Mouse (Mus musculus) neural tube, embryonic 15.5 days (tissue): ENCODE measurements around the gene Sfxn5. TPM values are rescaled to one million over a fixed set of nuclear protein-coding genes. Genes with fewer than 3 reads are reported as not detected.
A peak's percentile ranks its signal among the peaks of the same experiment; 100 is the strongest.

Source experiments
- ATAC-seq: fragments of 200-750 bp; cut with Nextera tagmentation; 2 replicates; pipeline ENCODE4 v1.8.0; 2017; ENCODE audit warnings: mild to moderate bottlenecking, moderate TSS enrichment, moderate library complexity; ENCODE audit not compliant: low FRiP score
- H3K27ac ChIP-seq: fragments of 300-500 bp; sonication (generic); replicated peaks from 2 replicates; pipeline ENCODE4 v1.5.1; 2015; ENCODE audit warnings: mild to moderate bottlenecking, inconsistent platforms
- H3K27me3 ChIP-seq: fragments of 300-500 bp; sonication (generic); replicated peaks from 2 replicates; pipeline ENCODE4 v1.6.1; 2015; ENCODE audit warnings: inconsistent platforms
- H3K36me3 ChIP-seq: fragments of 300-500 bp; sonication (generic); 2 replicates; pipeline ENCODE4 v1.6.1; 2015; ENCODE audit warnings: inconsistent platforms
- H3K4me1 ChIP-seq: fragments of 300-500 bp; sonication (generic); 2 replicates; pipeline ENCODE4 v1.6.1; 2015; ENCODE audit warnings: inconsistent platforms
- H3K4me2 ChIP-seq: fragments of 300-500 bp; sonication (generic); 2 replicates; pipeline ENCODE4 v1.6.1; 2015; ENCODE audit warnings: inconsistent platforms, mild to moderate bottlenecking, moderate library complexity
- H3K4me3 ChIP-seq: fragments of 300-500 bp; sonication (generic); replicated peaks from 2 replicates; pipeline ENCODE4 v1.5.1; 2015; ENCODE audit warnings: mild to moderate bottlenecking, inconsistent platforms
- H3K9ac ChIP-seq: fragments of 300-500 bp; sonication (generic); replicated peaks from 2 replicates; pipeline ENCODE4 v1.6.1; 2015; ENCODE audit warnings: mild to moderate bottlenecking, inconsistent platforms
- H3K9me3 ChIP-seq: fragments of 300-500 bp; sonication (generic); replicated peaks from 2 replicates; pipeline ENCODE4 v1.6.1; 2016; ENCODE audit warnings: inconsistent platforms
- WGBS: fragments of 180-500 bp; shearing (Covaris S2); methylation state at CpG from one replicate; pipeline ENCODE4 v1.1.7; 2015; ENCODE audit warnings: mixed read lengths; 5-methylcytosine and 5-hydroxymethylcytosine counted together
- polyA plus RNA-seq: library from polyadenylated mRNA; unstranded; fragments of >200 nt; fragmentation: Nextera tagmentation; extraction: Ambion mirVana; gene quantifications from 2 replicates; pipeline ENCODE4 v1.2.1, GENCODE M21; 2015

The Sfxn5 gene
- polyA plus RNA-seq, 1 experiment from 2014 or later, result 39.3 TPM

GRCm38 (mm10) chr6:85373066-85373860 lies 40.0 kb upstream of the Sfxn5 start:
- peak overlapping the region; percentile 68 for H3K4me2 ChIP-seq
- peak overlapping the region; percentile 77 for H3K4me3 ChIP-seq
- H3K27me3 ChIP-seq, result no peaks in the 10 kb centered on the region
- no peak overlapping the region for H3K27ac ChIP-seq
- peak overlapping the region; percentile 88 for H3K9ac ChIP-seq
- peaks cover 62% of the 10 kb centered on the region for H3K4me1 ChIP-seq
- 0 out of 2 replicates have a peak, but pooled peaks cover 2% of the 10 kb centered on the region for H3K36me3 ChIP-seq
- no peaks in the 10 kb centered on the region for H3K9me3 ChIP-seq
- no peak for ATAC-seq
- 86% methylated on average over 10 of the region's 10 CpGs for WGBS

- Histone ChIP-seq H3K4me1 (peaks cover 63% of the 10 kb centered on the region), H3K9ac (peak overlapping the region; percentile 28; the same call in 1 of the 2 replicates), H3K4me3 (peak overlapping the region; percentile 77), H3K36me3 (0 out of 2 replicates have a peak, but pooled peaks cover 2% of the 10 kb centered on the region), H3K4me2 (peak overlapping the region; percentile 68), H3K27me3 (no peaks in the 10 kb centered on the region), H3K9me3 (no peaks in the 10 kb centered on the region), H3K27ac (no peak overlapping the region)
- ATAC-seq, result no peak
- WGBS, result 84% methylated on average over 2 of the region's 2 CpGs
Measured at GRCm38 (mm10) chr6:85372496-85372895, 39.3 kb upstream of the Sfxn5 start.

GRCm38 (mm10) chr6:85371859-85372405 lies 38.7 kb upstream of the Sfxn5 start:
- Histone ChIP-seq H3K9me3 (no peaks in the 10 kb centered on the region), H3K27me3 (no peaks in the 10 kb centered on the region), H3K36me3 (0 out of 2 replicates have a peak, but pooled peaks cover 2% of the 10 kb centered on the region), H3K27ac (no peak overlapping the region), H3K4me1 (peaks cover 66% of the 10 kb centered on the region), H3K4me3 (peak overlapping the region; percentile 77; the same call in 1 of the 2 replicates), H3K9ac (no peak overlapping the region), H3K4me2 (peak overlapping the region; percentile 68)
- ATAC-seq, result no peak
- WGBS, result 82% methylated on average over 6 of the region's 6 CpGs

- Histone ChIP-seq H3K36me3 (0 out of 2 replicates have a peak, but pooled peaks cover 2% of the 10 kb centered on the region), H3K4me3 (no peak overlapping the region), H3K4me1 (peaks cover 74% of the 10 kb centered on the region), H3K27ac (no peak overlapping the region), H3K27me3 (no peaks in the 10 kb centered on the region), H3K4me2 (no peak overlapping the region), H3K9me3 (no peaks in the 10 kb centered on the region), H3K9ac (no peak overlapping the region)
- ATAC-seq, result no peak
- 91% methylated on average over 9 of the region's 9 CpGs for WGBS
Measured at GRCm38 (mm10) chr6:85370666-85371430, 37.6 kb upstream of the Sfxn5 start.

- Histone ChIP-seq H3K9ac (no peak overlapping the region), H3K27ac (no peak overlapping the region), H3K36me3 (peaks cover 6% of the 10 kb centered on the region), H3K4me3 (no peak overlapping the region), H3K27me3 (no peaks in the 10 kb centered on the region), H3K9me3 (no peaks in the 10 kb centered on the region), H3K4me2 (no peak overlapping the region), H3K4me1 (peaks cover 69% of the 10 kb centered on the region)
- ATAC-seq, result no peak
- WGBS, result 98% methylated on average over 5 of the region's 5 CpGs
Measured at GRCm38 (mm10) chr6:85370041-85370440, 36.8 kb upstream of the Sfxn5 start.

- H3K4me1 ChIP-seq, result peaks cover 68% of the 10 kb centered on the region
- no peaks in the 10 kb centered on the region for H3K27me3 ChIP-seq
- no peak for ATAC-seq
- no peak overlapping the region for H3K4me3 ChIP-seq
- H3K9ac ChIP-seq, result no peak overlapping the region
- H3K27ac ChIP-seq, result no peak overlapping the region; the same call in 1 of the 2 replicates
- no peaks in the 10 kb centered on the region for H3K9me3 ChIP-seq
- 75% methylated on average over 5 of the region's 5 CpGs for WGBS
- no peak overlapping the region for H3K4me2 ChIP-seq
- peaks cover 9% of the 10 kb centered on the region for H3K36me3 ChIP-seq
Measured at GRCm38 (mm10) chr6:85369181-85369860, 36.1 kb upstream of the Sfxn5 start.

- no peak overlapping the region for H3K4me3 ChIP-seq
- H3K9ac ChIP-seq, result no peak overlapping the region
- H3K27me3 ChIP-seq, result no peaks in the 10 kb centered on the region
- peaks cover 9% of the 10 kb centered on the region for H3K36me3 ChIP-seq
- H3K4me1 ChIP-seq, result peaks cover 66% of the 10 kb centered on the region
- H3K27ac ChIP-seq, result no peak overlapping the region
- no peaks in the 10 kb centered on the region for H3K9me3 ChIP-seq
- WGBS, result 61% methylated on average over 5 of the region's 5 CpGs
- ATAC-seq, result no peak
- H3K4me2 ChIP-seq, result no peak overlapping the region
Measured at GRCm38 (mm10) chr6:85368722-85369121, 35.5 kb upstream of the Sfxn5 start.

- Histone ChIP-seq H3K27ac (no peak overlapping the region), H3K9me3 (no peaks in the 10 kb centered on the region), H3K36me3 (peaks cover 9% of the 10 kb centered on the region), H3K9ac (no peak overlapping the region), H3K4me1 (peaks cover 60% of the 10 kb centered on the region), H3K4me2 (no peak overlapping the region), H3K27me3 (no peaks in the 10 kb centered on the region), H3K4me3 (no peak overlapping the region)
- ATAC-seq, result no peak
- WGBS, result 88% methylated on average over 1 of the region's 1 CpGs
Measured at GRCm38 (mm10) chr6:85368166-85368565, 34.9 kb upstream of the Sfxn5 start.

GRCm38 (mm10) chr6:85366387-85366786 lies 33.2 kb upstream of the Sfxn5 start:
- WGBS, result 72% methylated on average over 1 of the region's 1 CpGs
- H3K9ac ChIP-seq, result no peak overlapping the region
- no peak overlapping the region for H3K4me2 ChIP-seq
- no peak overlapping the region for H3K4me3 ChIP-seq
- H3K9me3 ChIP-seq, result no peaks in the 10 kb centered on the region
- no peak for ATAC-seq
- no peaks in the 10 kb centered on the region for H3K27me3 ChIP-seq
- H3K36me3 ChIP-seq, result peaks cover 9% of the 10 kb centered on the region
- no peak overlapping the region for H3K27ac ChIP-seq
- peaks cover 43% of the 10 kb centered on the region for H3K4me1 ChIP-seq

- WGBS, result 84% methylated on average over 5 of the region's 5 CpGs
Measured at GRCm38 (mm10) chr6:85364439-85364838, 31.2 kb upstream of the Sfxn5 start.

GRCm38 (mm10) chr6:85363906-85364260 lies 30.7 kb upstream of the Sfxn5 start:
- no peaks in the 10 kb centered on the region for H3K27me3 ChIP-seq
- no peak for ATAC-seq
- no peaks in the 10 kb centered on the region for H3K9me3 ChIP-seq
- no peak overlapping the region for H3K4me3 ChIP-seq
- peaks cover 18% of the 10 kb centered on the region for H3K4me1 ChIP-seq
- H3K4me2 ChIP-seq, result no peak overlapping the region
- whole genome bisulfite sequencing, result 86% methylated on average over 4 of the region's 4 CpGs
- H3K36me3 ChIP-seq, result peaks cover 7% of the 10 kb centered on the region
- H3K9ac ChIP-seq, result no peak overlapping the region
- H3K27ac ChIP-seq, result no peak overlapping the region

More at GRCm38 (mm10) chr6:85364439-85364838, 31.2 kb upstream of the Sfxn5 start:
- Histone ChIP-seq H3K4me2 (no peak overlapping the region), H3K27me3 (no peaks in the 10 kb centered on the region), H3K9ac (no peak overlapping the region), H3K4me3 (no peak overlapping the region), H3K4me1 (peaks cover 24% of the 10 kb centered on the region), H3K27ac (no peak overlapping the region), H3K9me3 (no peaks in the 10 kb centered on the region), H3K36me3 (peaks cover 7% of the 10 kb centered on the region)
- no peak for ATAC-seq
